Comparison of ENCODE assay signal across 8 mouse cellular contexts in genomic region chr16:25963856-25964255, GRCm38 (mm10).
DNase-seq lines count a peak whose midpoint lies in the region; ATAC-seq and TF ChIP-seq lines count a peak whose summit lies in the region.

No protein-coding gene starts in this region.

- peak; percentile 97 for TF ChIP-seq CTCF in stomach, postnatal 0 days (IDR thresholded peaks at IDR 0.05; ENCODE audit: low read depth)

- no peak overlapping the region for H3K9ac ChIP-seq in forebrain, embryonic 11.5 days (ENCODE audit: low read length)
- H3K9ac ChIP-seq in forebrain, embryonic 16.5 days (replicated peaks; ENCODE audit: low read depth, low read length), result no peak overlapping the region
- no peak overlapping the region for H3K9ac ChIP-seq in stomach, postnatal 0 days (ENCODE audit: low read length)

- H3K4me2 ChIP-seq in forebrain, embryonic 11.5 days (ENCODE audit: low read depth, low read length, severe bottlenecking), result no peak overlapping the region
- no peak overlapping the region for H3K4me2 ChIP-seq in forebrain, embryonic 16.5 days (ENCODE audit: low read length)
- H3K4me2 ChIP-seq in stomach, postnatal 0 days (replicated peaks; ENCODE audit: low read depth), result no peak overlapping the region

- ATAC-seq in forebrain, embryonic 11.5 days (replicated peaks; ENCODE audit: low FRiP score), result 0 out of 2 replicates have a peak, but pooled peaks have one; percentile 14
- no peak for ATAC-seq in forebrain, embryonic 16.5 days
- no peak for ATAC-seq in stomach, postnatal 0 days (ENCODE audit: low FRiP score, low TSS enrichment)

- no peaks in the 10 kb centered on the region for H3K36me3 ChIP-seq in forebrain, embryonic 11.5 days (ENCODE audit: control insufficient read depth, insufficient read depth, low read length)
- H3K36me3 ChIP-seq in forebrain, embryonic 16.5 days (ENCODE audit: control insufficient read depth, insufficient read depth), result no peaks in the 10 kb centered on the region
- no peaks in the 10 kb centered on the region for H3K36me3 ChIP-seq in stomach, postnatal 0 days (ENCODE audit: control insufficient read depth, insufficient read depth, low read length)

- H3K4me3 ChIP-seq in forebrain, embryonic 11.5 days (ENCODE audit: low read depth, low read length), result no peak overlapping the region
- H3K4me3 ChIP-seq in forebrain, embryonic 16.5 days (replicated peaks; ENCODE audit: low read length), result no peak overlapping the region
- H3K4me3 ChIP-seq in stomach, postnatal 0 days (ENCODE audit: low read depth, low read length), result no peak overlapping the region

- no peaks in the 10 kb centered on the region for H3K27me3 ChIP-seq in forebrain, embryonic 11.5 days (ENCODE audit: control insufficient read depth, insufficient read depth, low read length)
- no peaks in the 10 kb centered on the region for H3K27me3 ChIP-seq in forebrain, embryonic 16.5 days (replicated peaks; ENCODE audit: control insufficient read depth, insufficient read depth, low read length)
- H3K27me3 ChIP-seq in stomach, postnatal 0 days (ENCODE audit: control insufficient read depth, insufficient read depth, low read length), result no peaks in the 10 kb centered on the region

- WGBS in forebrain, embryonic 11.5 days, result 26% methylated on average over 3 of the region's 3 CpGs
- WGBS in forebrain, embryonic 16.5 days, result 26% methylated on average over 3 of the region's 3 CpGs
- 15% methylated on average over 3 of the region's 3 CpGs for WGBS in stomach, postnatal 0 days

- H3K27ac ChIP-seq in forebrain, embryonic 11.5 days (ENCODE audit: low read depth, low read length), result no peak overlapping the region
- no peak overlapping the region for H3K27ac ChIP-seq in forebrain, embryonic 16.5 days (ENCODE audit: low read length)
- no peak overlapping the region for H3K27ac ChIP-seq in stomach, postnatal 0 days (replicated peaks)

- no peak for TF ChIP-seq EP300 in stomach, postnatal 0 days (optimal IDR thresholded peaks at IDR 0.05)

- no peaks in the 10 kb centered on the region for H3K9me3 ChIP-seq in forebrain, embryonic 11.5 days (ENCODE audit: control insufficient read depth, low read length)
- H3K9me3 ChIP-seq in forebrain, embryonic 16.5 days (ENCODE audit: control insufficient read depth, low read length), result no peaks in the 10 kb centered on the region
- H3K9me3 ChIP-seq in stomach, postnatal 0 days (ENCODE audit: control insufficient read depth, low read length), result no peaks in the 10 kb centered on the region

- DNase-seq in forebrain, embryonic 11.5 days (ENCODE audit: low spot score), result peak; percentile 63
- peak; percentile 42 for DNase-seq in urinary bladder, postnatal 25 days (ENCODE audit: low spot score)
- DNase-seq in urinary bladder, postnatal 10 days (ENCODE audit: low spot score), result no peak
- DNase-seq in embryo, embryonic 11 days, result peak; percentile 75
- DNase-seq in kidney, postnatal 14 days, result peak; percentile 78
- DNase-seq in lung, postnatal 25 days (ENCODE audit: low spot score), result peak; percentile 69
- DNase-seq in stomach, postnatal 0 days (ENCODE audit: low spot score), result peak; percentile 55

- no peaks in the 10 kb centered on the region for H3K4me1 ChIP-seq in forebrain, embryonic 11.5 days (replicated peaks; ENCODE audit: control insufficient read depth, insufficient read depth, low read length)
- 0 out of 2 replicates have a peak, but pooled peaks cover 3% of the 10 kb centered on the region for H3K4me1 ChIP-seq in forebrain, embryonic 16.5 days (replicated peaks; ENCODE audit: control insufficient read depth, insufficient read depth, low read length)
- H3K4me1 ChIP-seq in stomach, postnatal 0 days (replicated peaks; ENCODE audit: control insufficient read depth, insufficient read depth), result no peaks in the 10 kb centered on the region
